Mouse (Mus musculus): ENCODE results near the gene Eloa.

- TF ChIP-seq ZC3H11A (IDR thresholded peaks at IDR 0.05; ENCODE audit: borderline replicate concordance, low read depth, low read length) (peak; percentile 29; the same call in 1 of the 2 replicates), CHD2 (IDR thresholded peaks at IDR 0.05; ENCODE audit: low read depth, low read length) (no peak), MAFK (IDR thresholded peaks at IDR 0.05; ENCODE audit: insufficient read depth, low read depth, low read length) (no peak)
Observed at GRCm38 (mm10) chr4:136069954-136070353, 48.4 kb upstream of the Eloa start.

Data from ES-E14 (cell line).